Mouse (Mus musculus) thymus, postnatal 25 days (tissue): ENCODE data around the gene Pla2g3.

Experiments
- DNase-seq: peaks from one replicate; pipeline ENCODE4 v3.0.0; 2022

Pla2g3 gene

GRCm38 (mm10) chr11:3487952-3488570 lies at the start of gene Pla2g3:
TSS of gene Pla2g3 (plus strand) at chr11:3488284.
- DNase-seq, result no peak

- DNase-seq, result no peak
Measured at GRCm38 (mm10) chr11:3441696-3442443, 46.2 kb upstream of the Pla2g3 start.

GRCm38 (mm10) chr11:3442677-3443076 lies 45.4 kb upstream of the Pla2g3 start:
- DNase-seq, result no peak

GRCm38 (mm10) chr11:3443091-3443490 lies 45.0 kb upstream of the Pla2g3 start:
- DNase-seq, result no peak

GRCm38 (mm10) chr11:3444875-3445274 lies 43.2 kb upstream of the Pla2g3 start:
- no peak for DNase-seq

GRCm38 (mm10) chr11:3451701-3452163 lies 36.4 kb upstream of the Pla2g3 start:
- DNase-seq, result no peak

- peak; percentile 91 for DNase-seq
Measured at GRCm38 (mm10) chr11:3452167-3452639, 35.9 kb upstream of the Pla2g3 start, which contains the start of gene Rnf185. TSS of gene Rnf185 (minus strand) at chr11:3452363.

GRCm38 (mm10) chr11:3452769-3453168 lies 35.3 kb upstream of the Pla2g3 start:
- peak; percentile 8 for DNase-seq

- peak; percentile 12 for DNase-seq
Measured at GRCm38 (mm10) chr11:3453467-3453866, 34.6 kb upstream of the Pla2g3 start.

- no peak for DNase-seq
Measured at GRCm38 (mm10) chr11:3454506-3454905, 33.6 kb upstream of the Pla2g3 start.

GRCm38 (mm10) chr11:3456354-3456753 lies 31.7 kb upstream of the Pla2g3 start:
- DNase-seq, result peak; percentile 73

- no peak for DNase-seq
Measured at GRCm38 (mm10) chr11:3458428-3459104, 29.5 kb upstream of the Pla2g3 start.

GRCm38 (mm10) chr11:3459105-3459468 lies 29.0 kb upstream of the Pla2g3 start:
- DNase-seq, result no peak

- DNase-seq, result no peak
Measured at GRCm38 (mm10) chr11:3462846-3463245, 25.2 kb upstream of the Pla2g3 start.

- DNase-seq, result no peak
Measured at GRCm38 (mm10) chr11:3471448-3471850, 16.6 kb upstream of the Pla2g3 start.

- peak; percentile 83 for DNase-seq
Measured at GRCm38 (mm10) chr11:3472484-3472883, 15.6 kb upstream of the Pla2g3 start.

- DNase-seq, result peak; percentile 16
Measured at GRCm38 (mm10) chr11:3474480-3475115, 13.5 kb upstream of the Pla2g3 start.

GRCm38 (mm10) chr11:3475489-3475888 lies 12.6 kb upstream of the Pla2g3 start:
- no peak for DNase-seq

- no peak for DNase-seq
Measured at GRCm38 (mm10) chr11:3483980-3484642, 4.0 kb upstream of the Pla2g3 start.

- no peak for DNase-seq
Measured at GRCm38 (mm10) chr11:3486349-3486748, 1.7 kb upstream of the Pla2g3 start.

GRCm38 (mm10) chr11:3489036-3489435 lies 952 bp downstream of the Pla2g3 start:
- no peak for DNase-seq

GRCm38 (mm10) chr11:3492748-3493147 lies 4.7 kb downstream of the Pla2g3 start:
- no peak for DNase-seq

GRCm38 (mm10) chr11:3494857-3495256 lies 6.8 kb downstream of the Pla2g3 start:
- no peak for DNase-seq
